Mouse (Mus musculus) spleen, adult 2 months (tissue): ENCODE measurements at regions not wholly inside any gene's neighbourhood (a gene's known extent, or its start where the extent isn't known, plus 50 kb on each side); places are given as distances from the start of the nearest gene placed in this dataset.

Experiments used
- CTCF ChIP-seq: fragments of 200-500 bp; IDR thresholded peaks from 2 replicates; pipeline ENCODE4 v1.5.1; 2011; ENCODE audit warnings: mild to moderate bottlenecking, inconsistent platforms; ENCODE audit not compliant: insufficient read depth, insufficient read length, insufficient replicate concordance; ENCODE audit errors: extremely low read depth
- POLR2A ChIP-seq: fragments of 200-500 bp; IDR thresholded peaks from 2 replicates; pipeline ENCODE4 v1.6.1; 2011; ENCODE audit warnings: low read depth, low read length, inconsistent platforms

- TF ChIP-seq POLR2A (no peak), CTCF (no peak)
These were observed 72.9 kb upstream of the Fhl2 start for GRCm38 (mm10) chr1:43269685-43270084.
